Mouse (Mus musculus) ES-Bruce4 (cell line): Measurements from ENCODE around the gene Dpysl5. TPM values are rescaled to one million over a fixed set of nuclear protein-coding genes. Genes with fewer than 3 reads are reported as not detected.
"Not testable (repeated sequence)": the region's sequence is repeated elsewhere in the genome, so short reads cannot be mapped to it uniquely, and the experiment has no call there.

Experiments used
- H3K27ac ChIP-seq: 2 replicates; pipeline ENCODE4 v1.5.1; 2012; ENCODE audit warnings: low read length, inconsistent platforms; ENCODE audit not compliant: insufficient read depth
- H3K27me3 ChIP-seq: 2 replicates; pipeline ENCODE4 v1.6.1; 2012; ENCODE audit warnings: mild to moderate bottlenecking, low read length, inconsistent platforms; ENCODE audit not compliant: control insufficient read depth, poor library complexity, insufficient read depth, severe bottlenecking
- H3K36me3 ChIP-seq: 2 replicates; pipeline ENCODE4 v1.6.1; 2012; ENCODE audit warnings: inconsistent platforms, mild to moderate bottlenecking, low read length, moderate library complexity; ENCODE audit not compliant: control insufficient read depth, poor library complexity, insufficient read depth, severe bottlenecking
- H3K4me1 ChIP-seq: one replicate; pipeline ENCODE4 v1.8.1; 2011; ENCODE audit warnings: low read length; ENCODE audit not compliant: control insufficient read depth, insufficient read depth
- H3K4me3 ChIP-seq: 2 replicates; pipeline ENCODE4 v1.5.1; 2011; ENCODE audit warnings: low read depth, mild to moderate bottlenecking, low read length
- H3K9ac ChIP-seq: 2 replicates; pipeline ENCODE4 v1.6.1; 2012; ENCODE audit warnings: low read depth, mild to moderate bottlenecking, inconsistent platforms; ENCODE audit not compliant: poor library complexity, severe bottlenecking
- H3K9me3 ChIP-seq: replicated peaks from 2 replicates; pipeline ENCODE4 v1.6.1; 2012; ENCODE audit warnings: mild to moderate bottlenecking, low read length, inconsistent platforms; ENCODE audit not compliant: control insufficient read depth, poor library complexity, insufficient read depth, severe bottlenecking
- CTCF ChIP-seq: IDR thresholded peaks from one replicate; pipeline ENCODE4 v1.8.1; 2011; ENCODE audit warnings: low read depth, low read length
- EP300 ChIP-seq: IDR thresholded peaks from 2 replicates; pipeline ENCODE4 v1.6.1; 2011; ENCODE audit warnings: low read depth, low read length; ENCODE audit not compliant: insufficient read depth
- POLR2A ChIP-seq: IDR thresholded peaks from one replicate; pipeline ENCODE4 v1.8.1; 2011; ENCODE audit warnings: low read length; ENCODE audit not compliant: insufficient read depth
- polyA plus RNA-seq: library from polyadenylated mRNA; stranded (reverse); fragments of >200 nt; gene quantifications from 2 replicates; pipeline ENCODE4 v1.2.4, GENCODE M21; 2011; ENCODE audit warnings: low read depth; ENCODE audit not compliant: missing spikeins, insufficient read depth, insufficient read length

Dpysl5 gene
- polyA plus RNA-seq, 1 experiment: 35.2 TPM

DNA sequence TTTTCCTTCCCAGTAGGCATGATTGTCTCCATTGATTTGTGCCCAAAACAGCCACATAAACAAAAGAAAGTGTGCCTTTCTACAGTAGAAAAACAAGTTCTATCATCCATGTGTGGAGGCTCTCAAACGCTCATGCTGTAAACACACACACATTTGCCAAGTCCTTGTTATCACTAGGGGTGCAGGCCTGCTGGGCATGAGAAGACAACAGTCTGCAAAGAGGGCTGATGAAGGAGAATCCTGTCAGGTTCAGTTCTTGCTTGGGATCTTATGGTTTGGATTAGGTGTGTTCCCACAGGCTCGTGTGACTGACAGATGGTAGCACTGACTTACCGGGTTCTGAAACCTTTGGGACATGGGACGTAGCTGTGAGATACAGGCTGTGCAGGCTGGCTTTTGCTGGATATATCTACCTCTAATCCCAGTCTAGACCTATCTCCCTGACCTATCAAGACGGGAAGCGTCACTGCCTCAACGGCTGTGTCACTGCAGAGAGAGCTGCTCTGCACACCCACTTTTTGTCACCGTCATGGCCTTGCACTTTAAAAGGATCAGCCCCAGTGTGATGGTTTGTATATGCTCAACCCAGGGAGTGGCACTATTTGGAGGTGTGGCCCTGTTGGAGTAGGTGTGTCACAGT, 10.9 kb upstream of the Dpysl5 start:
- no peak overlapping the region for H3K4me3 ChIP-seq
- no peaks in the 10 kb centered on the region for H3K9me3 ChIP-seq
- H3K9ac ChIP-seq: no peak overlapping the region
- TF ChIP-seq CTCF (no peak), EP300 (no peak), POLR2A (no peak)
- H3K27ac ChIP-seq: no peak overlapping the region
- H3K27me3 ChIP-seq: no peaks in the 10 kb centered on the region
- no peaks in the 10 kb centered on the region for H3K36me3 ChIP-seq
- no peaks in the 10 kb centered on the region for H3K4me1 ChIP-seq

DNA sequence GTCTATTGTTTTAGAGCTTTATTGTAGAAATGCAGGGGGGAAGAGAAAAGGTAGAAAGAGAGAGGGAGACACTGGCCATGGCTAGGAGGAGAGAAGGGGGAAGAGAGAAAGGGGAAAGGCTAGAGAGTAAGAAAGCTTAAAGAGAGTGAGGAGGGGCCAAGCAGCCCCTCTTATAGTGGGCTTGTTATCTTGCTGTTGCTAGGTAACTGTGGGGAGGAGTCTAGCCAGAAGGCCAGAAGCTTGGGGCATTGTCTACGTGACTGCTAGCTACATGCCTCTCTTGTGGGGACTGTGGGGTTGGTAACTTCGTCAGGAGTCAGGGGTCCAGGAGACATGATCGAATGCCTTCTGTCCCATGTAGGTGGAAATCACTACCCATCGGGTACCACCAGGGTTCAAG, 10.0 kb upstream of the Dpysl5 start:
- H3K9ac ChIP-seq, H3K4me3 ChIP-seq, H3K4me1 ChIP-seq, H3K9me3 ChIP-seq, H3K36me3 ChIP-seq, H3K27me3 ChIP-seq, H3K27ac ChIP-seq: not testable (repeated sequence)

DNA sequence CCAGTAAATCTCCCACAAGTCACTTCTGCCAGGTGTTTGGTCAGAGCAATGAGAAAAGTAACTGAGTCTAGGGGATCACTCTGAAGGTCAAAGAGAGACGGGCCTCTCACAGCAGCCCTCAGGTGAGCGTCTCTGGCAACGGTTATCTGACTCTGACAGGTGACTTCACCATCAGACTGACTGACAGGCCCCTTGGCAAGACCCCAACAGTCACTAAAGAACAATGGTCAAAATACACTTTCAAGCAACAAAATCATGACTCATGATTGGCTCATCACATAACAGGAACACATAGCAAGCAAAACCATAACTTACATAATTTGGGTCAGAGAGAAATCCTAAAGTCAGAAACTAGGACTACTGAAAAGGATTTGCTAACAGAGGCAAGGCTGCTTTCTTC, 9.5 kb upstream of the Dpysl5 start:
- H3K36me3 ChIP-seq: no peaks in the 10 kb centered on the region
- no peaks in the 10 kb centered on the region for H3K27me3 ChIP-seq
- H3K9ac ChIP-seq: no peak overlapping the region
- H3K4me1 ChIP-seq: no peaks in the 10 kb centered on the region
- H3K27ac ChIP-seq: no peak overlapping the region
- H3K4me3 ChIP-seq: no peak overlapping the region
- no peaks in the 10 kb centered on the region for H3K9me3 ChIP-seq
- TF ChIP-seq EP300: no peak
- TF ChIP-seq POLR2A: no peak
- TF ChIP-seq CTCF: no peak

DNA sequence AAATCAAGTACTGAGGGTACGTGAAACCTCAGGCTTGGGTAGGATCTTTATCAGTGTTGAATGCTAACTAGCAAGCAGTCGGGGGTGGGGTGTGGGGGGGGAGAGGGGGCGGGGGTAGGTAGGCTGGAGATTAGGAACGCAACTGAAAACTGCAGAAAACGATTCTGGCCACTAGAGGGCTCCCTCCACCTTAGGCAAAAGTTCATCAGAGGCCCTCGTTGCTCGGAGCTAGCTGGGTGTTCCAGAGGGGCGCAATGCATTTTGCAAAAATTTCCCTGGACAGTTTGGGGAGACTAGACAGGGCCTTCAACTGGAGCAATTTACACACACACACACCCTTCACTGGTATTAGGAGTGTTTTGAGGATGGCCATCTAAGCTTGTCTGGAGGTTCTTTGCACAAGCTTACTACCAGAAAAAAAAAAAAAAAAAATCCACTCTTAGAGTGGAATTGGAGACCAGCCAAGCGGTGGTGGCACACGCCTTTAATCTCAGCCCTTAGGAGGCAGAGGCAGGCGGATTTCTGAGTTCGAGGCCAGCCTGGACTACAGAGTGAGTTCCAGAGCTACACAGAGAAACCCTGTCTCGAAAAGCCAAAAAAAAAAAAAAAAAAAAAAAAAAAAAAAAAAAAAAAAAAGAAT, 1.5 kb upstream of the Dpysl5 start:
- Histone ChIP-seq H3K4me3 (no peak overlapping the region), H3K36me3 (no peaks in the 10 kb centered on the region), H3K4me1 (no peaks in the 10 kb centered on the region), H3K9me3 (no peaks in the 10 kb centered on the region), H3K27ac (no peak overlapping the region), H3K9ac (no peak overlapping the region), H3K27me3 (no peaks in the 10 kb centered on the region)
- TF ChIP-seq CTCF: peak; percentile 74
- no peak for TF ChIP-seq POLR2A
- TF ChIP-seq EP300: no peak

DNA sequence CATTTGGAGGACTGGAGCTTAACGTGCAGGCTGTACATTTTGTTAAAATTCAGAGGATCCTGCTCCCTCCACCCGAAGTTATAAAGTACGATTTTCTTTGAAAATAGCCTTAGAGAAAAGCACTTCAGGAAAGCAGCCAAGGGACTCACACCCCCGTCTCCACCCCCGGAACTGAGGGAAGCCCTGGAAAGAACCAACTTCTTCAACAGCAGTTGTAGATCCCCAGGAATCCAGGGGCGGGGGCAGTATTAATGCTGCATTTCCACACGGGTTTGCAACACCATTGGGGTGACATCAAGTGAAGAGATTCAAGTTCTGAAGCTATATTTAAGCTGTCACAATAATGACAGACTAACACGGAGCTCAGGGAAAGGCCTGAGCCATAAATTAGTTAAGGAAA, 878 bp upstream of the Dpysl5 start:
- no peaks in the 10 kb centered on the region for H3K4me1 ChIP-seq
- H3K4me3 ChIP-seq: no peak overlapping the region
- H3K36me3 ChIP-seq: no peaks in the 10 kb centered on the region
- no peak overlapping the region for H3K27ac ChIP-seq
- H3K9me3 ChIP-seq: no peaks in the 10 kb centered on the region
- no peaks in the 10 kb centered on the region for H3K27me3 ChIP-seq
- no peak for TF ChIP-seq POLR2A
- no peak for TF ChIP-seq EP300
- TF ChIP-seq CTCF: no peak
- no peak overlapping the region for H3K9ac ChIP-seq

DNA sequence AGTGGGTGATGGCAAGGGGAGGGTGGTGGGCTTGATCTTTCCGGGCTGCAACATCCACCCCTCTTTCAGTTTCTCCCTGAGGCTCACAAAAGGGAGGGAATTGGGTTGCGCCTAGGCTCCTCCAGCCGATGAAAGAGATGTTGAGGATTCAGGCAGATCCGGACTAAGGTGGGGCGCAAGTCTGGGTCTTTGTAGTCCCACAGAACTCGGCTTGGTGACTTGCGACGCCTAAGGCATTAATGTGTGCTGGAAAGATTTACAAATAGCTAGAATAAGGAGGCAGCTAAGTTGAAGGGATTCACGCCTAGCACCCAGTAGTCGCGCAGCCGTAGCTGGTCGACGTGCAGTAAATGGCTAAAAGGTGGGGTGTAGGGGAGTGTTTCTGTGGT, 632 bp downstream of the Dpysl5 start:
- Histone ChIP-seq H3K9me3 (no peaks in the 10 kb centered on the region), H3K27ac (no peak overlapping the region), H3K4me1 (no peaks in the 10 kb centered on the region), H3K36me3 (no peaks in the 10 kb centered on the region), H3K4me3 (peak overlapping the region; percentile 75), H3K9ac (peak overlapping the region; percentile 47), H3K27me3 (no peaks in the 10 kb centered on the region)
- TF ChIP-seq POLR2A (no peak), CTCF (no peak), EP300 (no peak)
